Mouse (Mus musculus) small intestine, adult 2 months (tissue): ENCODE results near the gene Ghitm. TPM values are rescaled to one million over a fixed set of nuclear protein-coding genes. Genes with fewer than 3 reads are reported as not detected.
A peak's percentile ranks its signal among the peaks of the same experiment; 100 is the strongest.

Experiments
- H3K27ac ChIP-seq: fragments of 200-500 bp; 2 replicates; pipeline ENCODE4 v1.5.1; 2012; ENCODE audit warnings: low read depth, low read length, control low read depth, inconsistent platforms; ENCODE audit not compliant: insufficient read depth
- H3K27me3 ChIP-seq: fragments of 200-500 bp; 2 replicates; pipeline ENCODE4 v1.6.1; 2012; ENCODE audit warnings: mild to moderate bottlenecking, moderate library complexity, low read length, inconsistent platforms; ENCODE audit not compliant: control insufficient read depth, insufficient read depth
- H3K36me3 ChIP-seq: fragments of 200-500 bp; 2 replicates; pipeline ENCODE4 v1.6.1; 2012; ENCODE audit warnings: mild to moderate bottlenecking, low read length, control low read depth, inconsistent platforms; ENCODE audit not compliant: control insufficient read depth, insufficient read depth
- H3K4me1 ChIP-seq: fragments of 200-500 bp; 2 replicates; pipeline ENCODE4 v1.6.1; 2012; ENCODE audit warnings: low read length, inconsistent platforms, mixed read lengths; ENCODE audit not compliant: control insufficient read depth, insufficient read depth, insufficient read length
- H3K4me3 ChIP-seq: fragments of 200-500 bp; 2 replicates; pipeline ENCODE4 v1.5.1; 2012; ENCODE audit warnings: low read depth, mild to moderate bottlenecking, control low read depth, inconsistent platforms, low read length, moderate library complexity
- CTCF ChIP-seq: fragments of 200-500 bp; IDR thresholded peaks from 2 replicates; pipeline ENCODE4 v1.5.1; 2012; ENCODE audit warnings: low read depth, mild to moderate bottlenecking, control low read depth, inconsistent platforms, low read length, moderate library complexity, mixed read lengths; ENCODE audit not compliant: insufficient replicate concordance, insufficient read length; ENCODE audit errors: extremely low read depth
- POLR2A ChIP-seq: fragments of 200-500 bp; IDR thresholded peaks from 2 replicates; pipeline ENCODE4 v1.6.1; 2012; ENCODE audit warnings: low read depth, mild to moderate bottlenecking, control low read depth, inconsistent platforms, low read length, moderate library complexity
- WGBS: fragments of 180-500 bp; shearing (Covaris S2); methylation state at CpG from one replicate; pipeline ENCODE4 v1.1.7; 2018; 5-methylcytosine and 5-hydroxymethylcytosine counted together
- polyA plus RNA-seq: library from polyadenylated mRNA; depleted of rRNA; stranded (reverse); fragments of >200 nt; gene quantifications from 2 replicates; pipeline ENCODE4 v1.2.3, GENCODE M21; 2012; rRNA removed

Gene Ghitm
- 46.3 and 87.9 TPM in 2 replicates for polyA plus RNA-seq

- under 1% methylated on average over 38 of the region's 38 CpGs for WGBS
- Histone ChIP-seq H3K27me3 (no peaks in the 10 kb centered on the region), H3K4me1 (peaks cover 3% of the 10 kb centered on the region), H3K4me3 (peak within 1 kb of the TSS; percentile 84), H3K27ac (peak within 1 kb of the TSS; percentile 80), H3K36me3 (peaks cover 17% of the 10 kb centered on the region)
- peak; percentile 81 for TF ChIP-seq POLR2A
- no peak for TF ChIP-seq CTCF
These were observed at the start of gene Ghitm for GRCm38 (mm10) chr14:37135127-37135593. TSS of gene Ghitm (minus strand) at chr14:37135272.

GRCm38 (mm10) chr14:37184871-37185270, 49.8 kb upstream of the Ghitm start:
- 30% methylated on average over 2 of the region's 2 CpGs for WGBS
- no peaks in the 10 kb centered on the region for H3K36me3 ChIP-seq
- H3K27ac ChIP-seq, result no peak overlapping the region
- TF ChIP-seq POLR2A, result no peak
- no peak for TF ChIP-seq CTCF
- H3K4me1 ChIP-seq, result no peaks in the 10 kb centered on the region
- no peak overlapping the region for H3K4me3 ChIP-seq
- no peaks in the 10 kb centered on the region for H3K27me3 ChIP-seq

GRCm38 (mm10) chr14:37174484-37174883, 39.4 kb upstream of the Ghitm start:
- H3K27ac ChIP-seq, result no peak overlapping the region
- no peaks in the 10 kb centered on the region for H3K27me3 ChIP-seq
- no peaks in the 10 kb centered on the region for H3K4me1 ChIP-seq
- 65% methylated on average over 3 of the region's 3 CpGs for WGBS
- H3K36me3 ChIP-seq, result no peaks in the 10 kb centered on the region
- H3K4me3 ChIP-seq, result no peak overlapping the region
- TF ChIP-seq CTCF (no peak), POLR2A (no peak)

GRCm38 (mm10) chr14:37165266-37165926, 30.3 kb upstream of the Ghitm start:
- no peak for TF ChIP-seq CTCF
- TF ChIP-seq POLR2A, result no peak
- Histone ChIP-seq H3K27me3 (no peaks in the 10 kb centered on the region), H3K36me3 (no peaks in the 10 kb centered on the region), H3K4me3 (no peak overlapping the region), H3K27ac (no peak overlapping the region), H3K4me1 (no peaks in the 10 kb centered on the region)
- WGBS, result 35% methylated on average over 1 of the region's 1 CpGs

- no peaks in the 10 kb centered on the region for H3K27me3 ChIP-seq
- 68% methylated on average over 4 of the region's 4 CpGs for WGBS
- TF ChIP-seq POLR2A, result no peak
- no peak for TF ChIP-seq CTCF
- no peak overlapping the region for H3K27ac ChIP-seq
- H3K4me1 ChIP-seq, result no peaks in the 10 kb centered on the region
- no peaks in the 10 kb centered on the region for H3K36me3 ChIP-seq
- no peak overlapping the region for H3K4me3 ChIP-seq
These were observed 29.4 kb upstream of the Ghitm start for GRCm38 (mm10) chr14:37164392-37165032.

- no peak for TF ChIP-seq CTCF
- 60% methylated on average over 4 of the region's 4 CpGs for WGBS
These were observed 28.3 kb upstream of the Ghitm start for GRCm38 (mm10) chr14:37163277-37163956.

GRCm38 (mm10) chr14:37154391-37154790, 19.3 kb upstream of the Ghitm start:
- H3K27ac ChIP-seq, result no peak overlapping the region
- WGBS, result 95% methylated on average over 1 of the region's 1 CpGs
- no peak overlapping the region for H3K4me3 ChIP-seq
- no peaks in the 10 kb centered on the region for H3K4me1 ChIP-seq
- TF ChIP-seq POLR2A (no peak), CTCF (no peak)
- no peaks in the 10 kb centered on the region for H3K36me3 ChIP-seq
- H3K27me3 ChIP-seq, result no peaks in the 10 kb centered on the region

More at GRCm38 (mm10) chr14:37163277-37163956, 28.3 kb upstream of the Ghitm start:
- no peak overlapping the region for H3K27ac ChIP-seq
- no peaks in the 10 kb centered on the region for H3K27me3 ChIP-seq
- H3K4me1 ChIP-seq, result no peaks in the 10 kb centered on the region
- H3K36me3 ChIP-seq, result no peaks in the 10 kb centered on the region
- H3K4me3 ChIP-seq, result no peak overlapping the region
